Mouse (Mus musculus): Measurements from ENCODE around the gene Iqsec2. TPM values are rescaled to one million over a fixed set of nuclear protein-coding genes. Genes with fewer than 3 reads are reported as not detected.

Gene Iqsec2
- polyA plus RNA-seq, 1 experiment from 2014 or later, result 4.2 TPM

DNA sequence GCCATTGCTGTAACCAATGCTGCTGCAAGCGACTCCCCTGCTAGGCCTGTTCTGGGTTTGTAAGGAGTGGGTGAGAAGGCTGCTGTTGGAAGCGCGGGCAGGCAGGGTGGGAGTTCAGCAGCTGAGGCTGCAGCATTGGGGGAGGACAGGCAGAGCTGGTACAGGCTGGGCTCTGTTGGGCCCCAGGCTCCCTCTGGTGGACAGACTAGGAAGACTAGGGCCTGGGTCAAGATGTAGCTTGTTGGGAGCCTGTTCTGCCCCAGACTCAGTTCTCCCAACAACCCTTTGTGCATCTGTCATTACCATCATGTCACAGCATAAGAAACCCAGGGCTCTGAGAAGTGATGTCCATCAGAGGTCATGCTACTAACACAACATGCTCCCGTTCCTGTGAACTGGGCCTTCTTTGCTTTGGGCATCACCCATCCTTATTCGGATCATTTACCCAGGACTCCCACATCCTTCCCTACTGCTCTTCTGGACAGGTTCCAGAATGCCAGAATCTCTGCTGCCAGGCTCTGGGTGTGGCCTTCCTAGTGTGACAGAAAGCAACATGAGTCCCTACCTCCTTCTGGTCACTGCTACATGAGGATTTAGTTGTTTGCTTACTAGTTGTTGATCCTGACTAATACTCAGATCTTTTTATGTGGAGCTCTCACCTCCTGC lies 3.5 kb downstream of the Iqsec2 start:
- Histone ChIP-seq H3K4me1 (ENCODE audit: control insufficient read depth, insufficient read depth, low read length) (0 out of 2 replicates have a peak, but pooled peaks cover 3% of the 10 kb centered on the region), H3K4me3 (ENCODE audit: low read length) (no peak overlapping the region), H3K9ac (ENCODE audit: low read depth, low read length) (no peak overlapping the region), H3K36me3 (ENCODE audit: control insufficient read depth, insufficient read depth, low read length) (no peaks in the 10 kb centered on the region), H3K4me2 (ENCODE audit: low read depth, low read length) (no peak overlapping the region), H3K9me3 (ENCODE audit: control insufficient read depth, low read length) (no peaks in the 10 kb centered on the region), H3K27me3 (replicated peaks; ENCODE audit: control insufficient read depth, insufficient read depth, low read length) (peaks cover 35% of the 10 kb centered on the region), H3K27ac (ENCODE audit: low read length) (no peak overlapping the region)
- 42% methylated on average over 5 of the region's 5 CpGs for WGBS
- peak; percentile 62 for ATAC-seq

DNA sequence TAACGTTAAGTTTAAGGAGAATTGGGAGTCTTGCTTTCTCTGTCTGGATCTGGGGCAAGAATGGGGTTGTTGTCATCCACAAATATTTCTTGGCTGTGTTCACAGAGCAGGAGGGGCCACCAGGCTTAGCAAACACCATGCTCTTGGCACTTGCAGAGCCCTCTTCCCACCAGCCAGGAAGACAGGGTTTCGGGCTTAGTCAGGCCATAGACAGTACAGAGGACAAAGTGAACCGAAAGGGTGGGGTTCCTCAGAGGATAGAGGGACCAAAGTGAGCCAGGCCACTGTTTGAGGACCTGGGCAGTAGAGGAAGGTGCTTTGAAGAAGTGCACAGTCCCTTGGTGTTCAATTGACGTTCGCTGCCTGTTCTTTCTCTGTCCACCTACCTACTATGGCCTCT lies 4.6 kb downstream of the Iqsec2 start:
- Histone ChIP-seq H3K9me3 (ENCODE audit: control insufficient read depth, low read length) (no peaks in the 10 kb centered on the region), H3K4me1 (ENCODE audit: control insufficient read depth, insufficient read depth, low read length) (0 out of 2 replicates have a peak, but pooled peaks cover 3% of the 10 kb centered on the region), H3K27me3 (replicated peaks; ENCODE audit: control insufficient read depth, insufficient read depth, low read length) (peaks cover 31% of the 10 kb centered on the region), H3K4me2 (ENCODE audit: low read depth, low read length) (no peak overlapping the region), H3K9ac (ENCODE audit: low read depth, low read length) (no peak overlapping the region), H3K27ac (ENCODE audit: low read length) (no peak overlapping the region), H3K36me3 (ENCODE audit: control insufficient read depth, insufficient read depth, low read length) (no peaks in the 10 kb centered on the region), H3K4me3 (ENCODE audit: low read length) (no peak overlapping the region)
- no peak for ATAC-seq
- WGBS, result 75% methylated on average over 5 of the region's 5 CpGs

DNA sequence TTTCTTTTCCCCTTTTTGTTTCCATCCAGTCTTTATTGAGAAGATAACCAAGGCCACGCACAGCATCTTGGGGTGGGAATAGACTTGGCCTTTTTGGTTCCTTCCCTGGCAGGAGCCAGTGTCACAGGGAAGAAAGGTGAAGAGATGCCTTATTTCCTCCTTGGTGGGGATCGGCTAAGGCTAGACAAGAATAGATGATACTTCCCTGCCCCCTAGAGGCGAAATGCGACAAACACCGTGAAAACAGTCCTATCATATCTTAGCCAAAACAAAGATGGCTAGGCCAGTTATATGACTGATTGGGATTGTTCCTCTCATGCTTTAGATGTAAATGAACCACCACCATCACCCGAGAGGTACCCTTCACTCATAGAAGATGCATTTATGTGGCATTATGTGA lies 7.6 kb downstream of the Iqsec2 start:
- 11% methylated on average over 6 of the region's 6 CpGs for WGBS
- no peaks in the 10 kb centered on the region for H3K4me1 ChIP-seq (ENCODE audit: control insufficient read depth, insufficient read depth, low read length)
- H3K27me3 ChIP-seq (replicated peaks; ENCODE audit: control insufficient read depth, insufficient read depth, low read length), result peaks cover 19% of the 10 kb centered on the region; the same call in 1 of the 2 replicates
- no peak overlapping the region for H3K9ac ChIP-seq (ENCODE audit: low read depth, low read length)
- no peaks in the 10 kb centered on the region for H3K9me3 ChIP-seq (ENCODE audit: control insufficient read depth, low read length)
- no peaks in the 10 kb centered on the region for H3K36me3 ChIP-seq (ENCODE audit: control insufficient read depth, insufficient read depth, low read length)
- peak; percentile 56; the same call in 1 of the 2 replicates for ATAC-seq
- no peak overlapping the region for H3K4me2 ChIP-seq (ENCODE audit: low read depth, low read length)
- H3K4me3 ChIP-seq (ENCODE audit: low read length), result no peak overlapping the region
- H3K27ac ChIP-seq (ENCODE audit: low read length), result no peak overlapping the region

DNA sequence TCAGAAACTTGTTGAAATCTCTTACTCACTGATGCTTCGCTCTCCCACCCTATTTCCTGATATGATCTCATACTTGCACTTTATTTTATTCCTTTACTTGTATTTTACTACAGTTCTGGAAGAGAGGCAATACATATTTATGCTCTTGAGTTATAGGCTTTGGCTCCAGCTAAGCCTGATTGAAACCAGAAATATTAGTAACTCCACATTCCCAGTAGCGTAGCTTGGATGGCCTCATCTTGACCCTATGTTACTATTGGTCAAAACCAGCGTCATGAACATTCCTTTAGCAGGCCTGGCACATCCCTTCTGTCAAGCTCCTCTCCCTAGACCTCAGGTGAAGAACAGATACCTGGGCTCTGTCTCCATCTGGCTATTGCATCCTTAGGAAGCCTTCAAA lies 14.2 kb downstream of the Iqsec2 start:
- Histone ChIP-seq H3K9ac (ENCODE audit: low read depth, low read length) (no peak overlapping the region), H3K27ac (ENCODE audit: low read length) (no peak overlapping the region), H3K4me1 (ENCODE audit: control insufficient read depth, insufficient read depth, low read length) (no peaks in the 10 kb centered on the region), H3K36me3 (ENCODE audit: control insufficient read depth, insufficient read depth, low read length) (no peaks in the 10 kb centered on the region), H3K4me2 (ENCODE audit: low read depth, low read length) (no peak overlapping the region), H3K27me3 (replicated peaks; ENCODE audit: control insufficient read depth, insufficient read depth, low read length) (0 out of 2 replicates have a peak, but pooled peaks cover 3% of the 10 kb centered on the region), H3K9me3 (ENCODE audit: control insufficient read depth, low read length) (no peaks in the 10 kb centered on the region), H3K4me3 (ENCODE audit: low read length) (no peak overlapping the region)
- WGBS, result 66% methylated on average over 3 of the region's 3 CpGs
- ATAC-seq, result no peak

DNA sequence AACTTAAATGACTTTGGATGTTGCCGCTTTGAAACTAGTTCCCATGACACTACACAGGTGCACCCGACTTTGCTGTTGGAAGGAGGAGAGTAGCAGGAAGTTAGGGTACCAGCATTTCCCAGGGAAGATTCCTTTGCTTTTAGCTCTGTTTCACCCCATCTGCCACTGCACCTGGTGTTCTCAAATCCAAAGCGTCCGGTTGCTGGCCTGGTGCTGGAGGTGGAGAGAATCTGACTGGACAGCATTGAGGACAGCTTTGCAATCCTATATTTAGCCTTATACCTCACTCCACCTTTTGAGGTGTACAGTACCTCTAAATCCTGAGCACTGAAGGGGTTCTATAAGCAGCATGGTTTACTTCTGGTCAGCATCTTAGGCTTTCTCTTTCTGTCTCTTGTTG lies 17.3 kb downstream of the Iqsec2 start:
- no peak overlapping the region for H3K27ac ChIP-seq (ENCODE audit: low read length)
- no peak for ATAC-seq
- H3K27me3 ChIP-seq (replicated peaks; ENCODE audit: control insufficient read depth, insufficient read depth, low read length), result 0 out of 2 replicates have a peak, but pooled peaks cover 7% of the 10 kb centered on the region
- H3K9ac ChIP-seq (ENCODE audit: low read depth, low read length), result no peak overlapping the region
- no peak overlapping the region for H3K4me3 ChIP-seq (ENCODE audit: low read length)
- H3K9me3 ChIP-seq (ENCODE audit: control insufficient read depth, low read length), result no peaks in the 10 kb centered on the region
- H3K36me3 ChIP-seq (ENCODE audit: control insufficient read depth, insufficient read depth, low read length), result no peaks in the 10 kb centered on the region
- no peak overlapping the region for H3K4me2 ChIP-seq (ENCODE audit: low read depth, low read length)
- 91% methylated on average over 4 of the region's 4 CpGs for WGBS
- no peaks in the 10 kb centered on the region for H3K4me1 ChIP-seq (ENCODE audit: control insufficient read depth, insufficient read depth, low read length)

DNA sequence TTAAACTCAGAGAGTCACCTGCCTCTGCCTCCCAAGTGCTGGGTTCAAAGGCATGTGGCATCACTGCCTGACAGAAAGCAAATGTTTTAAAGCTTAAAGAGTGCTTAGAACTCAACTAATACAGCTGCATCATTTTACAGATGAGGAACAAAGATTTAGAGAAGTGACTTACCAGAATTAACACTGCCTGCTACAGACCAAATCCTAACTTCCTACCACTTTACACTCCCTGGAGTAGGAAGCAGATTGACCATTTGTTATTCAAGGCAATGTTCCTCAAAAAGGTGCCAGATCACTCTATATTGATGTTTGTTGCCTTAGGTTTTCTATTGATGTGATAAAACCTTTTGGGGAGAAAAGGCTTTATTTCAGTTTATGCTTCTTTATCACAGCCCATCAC lies 20.0 kb downstream of the Iqsec2 start:
- H3K27me3 ChIP-seq (replicated peaks; ENCODE audit: control insufficient read depth, insufficient read depth, low read length), result peaks cover 18% of the 10 kb centered on the region
- H3K4me3 ChIP-seq (ENCODE audit: low read length), result no peak overlapping the region
- no peak for ATAC-seq

DNA sequence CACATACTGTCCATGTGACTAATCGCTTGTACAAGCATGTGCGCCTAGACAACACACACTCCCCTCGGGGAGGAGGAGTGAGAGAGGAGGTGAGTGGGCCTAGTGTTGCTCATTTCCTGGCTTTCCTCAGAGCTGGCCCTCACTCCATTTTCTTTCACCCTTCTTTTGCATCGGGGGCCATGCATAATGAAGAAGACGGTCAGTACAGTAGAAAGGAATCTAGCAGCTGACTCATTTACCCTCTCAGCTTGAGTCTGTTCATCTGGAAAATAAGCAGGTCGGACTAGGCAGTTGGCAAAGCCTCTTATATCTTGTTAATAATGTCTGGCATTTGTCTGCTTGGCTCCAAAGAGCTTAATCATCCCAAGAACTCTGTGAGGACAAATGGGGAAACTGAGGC lies 22.1 kb downstream of the Iqsec2 start:
- 85% methylated on average over 6 of the region's 6 CpGs for WGBS
- H3K4me1 ChIP-seq (ENCODE audit: control insufficient read depth, insufficient read depth, low read length), result no peaks in the 10 kb centered on the region; the same call in 1 of the 2 replicates
- H3K9me3 ChIP-seq (ENCODE audit: control insufficient read depth, low read length), result no peaks in the 10 kb centered on the region
- H3K9ac ChIP-seq (ENCODE audit: low read depth, low read length), result no peak overlapping the region
- H3K27ac ChIP-seq (ENCODE audit: low read length), result no peak overlapping the region
- ATAC-seq, result no peak
- no peak overlapping the region for H3K4me3 ChIP-seq (ENCODE audit: low read length)
- no peaks in the 10 kb centered on the region for H3K36me3 ChIP-seq (ENCODE audit: control insufficient read depth, insufficient read depth, low read length)
- no peak overlapping the region for H3K4me2 ChIP-seq (ENCODE audit: low read depth, low read length)
- H3K27me3 ChIP-seq (replicated peaks; ENCODE audit: control insufficient read depth, insufficient read depth, low read length), result peaks cover 22% of the 10 kb centered on the region

More for the DNA sequence above, 20.0 kb downstream of the Iqsec2 start:
- no peaks in the 10 kb centered on the region; the same call in 1 of the 2 replicates for H3K4me1 ChIP-seq (ENCODE audit: control insufficient read depth, insufficient read depth, low read length)
- no peak overlapping the region for H3K4me2 ChIP-seq (ENCODE audit: low read depth, low read length)
- no peaks in the 10 kb centered on the region for H3K9me3 ChIP-seq (ENCODE audit: control insufficient read depth, low read length)
- H3K27ac ChIP-seq (ENCODE audit: low read length), result no peak overlapping the region
- no peak overlapping the region for H3K9ac ChIP-seq (ENCODE audit: low read depth, low read length)
- H3K36me3 ChIP-seq (ENCODE audit: control insufficient read depth, insufficient read depth, low read length), result no peaks in the 10 kb centered on the region

DNA sequence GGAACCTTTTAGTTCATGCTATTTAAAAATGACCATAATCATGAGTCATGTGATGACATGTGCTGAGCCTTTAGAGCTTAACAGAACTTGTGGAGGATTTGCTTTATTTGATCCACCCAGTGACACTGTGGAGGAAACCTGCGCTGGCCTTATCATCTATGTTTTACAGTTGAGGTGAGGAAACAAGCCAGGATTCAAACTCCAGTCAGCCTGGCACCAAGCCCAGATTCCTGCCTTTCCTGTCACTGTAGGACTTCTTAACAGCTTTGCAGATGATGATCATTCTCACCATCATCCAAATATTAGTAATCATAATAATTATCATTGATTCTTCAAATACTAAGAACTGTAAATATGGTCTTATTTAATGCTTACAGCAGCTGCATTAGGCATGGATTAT lies 24.5 kb downstream of the Iqsec2 start:
- Histone ChIP-seq H3K27ac (ENCODE audit: low read length) (no peak overlapping the region), H3K4me3 (ENCODE audit: low read length) (no peak overlapping the region), H3K9me3 (ENCODE audit: control insufficient read depth, low read length) (no peaks in the 10 kb centered on the region), H3K4me2 (ENCODE audit: low read depth, low read length) (no peak overlapping the region), H3K4me1 (ENCODE audit: control insufficient read depth, insufficient read depth, low read length) (no peaks in the 10 kb centered on the region; the same call in 1 of the 2 replicates), H3K36me3 (ENCODE audit: control insufficient read depth, insufficient read depth, low read length) (no peaks in the 10 kb centered on the region), H3K27me3 (replicated peaks; ENCODE audit: control insufficient read depth, insufficient read depth, low read length) (peaks cover 22% of the 10 kb centered on the region), H3K9ac (ENCODE audit: low read depth, low read length) (no peak overlapping the region)
- WGBS, result 33% methylated on average over 1 of the region's 1 CpGs
- peak; percentile 46; the same call in 1 of the 2 replicates for ATAC-seq

DNA sequence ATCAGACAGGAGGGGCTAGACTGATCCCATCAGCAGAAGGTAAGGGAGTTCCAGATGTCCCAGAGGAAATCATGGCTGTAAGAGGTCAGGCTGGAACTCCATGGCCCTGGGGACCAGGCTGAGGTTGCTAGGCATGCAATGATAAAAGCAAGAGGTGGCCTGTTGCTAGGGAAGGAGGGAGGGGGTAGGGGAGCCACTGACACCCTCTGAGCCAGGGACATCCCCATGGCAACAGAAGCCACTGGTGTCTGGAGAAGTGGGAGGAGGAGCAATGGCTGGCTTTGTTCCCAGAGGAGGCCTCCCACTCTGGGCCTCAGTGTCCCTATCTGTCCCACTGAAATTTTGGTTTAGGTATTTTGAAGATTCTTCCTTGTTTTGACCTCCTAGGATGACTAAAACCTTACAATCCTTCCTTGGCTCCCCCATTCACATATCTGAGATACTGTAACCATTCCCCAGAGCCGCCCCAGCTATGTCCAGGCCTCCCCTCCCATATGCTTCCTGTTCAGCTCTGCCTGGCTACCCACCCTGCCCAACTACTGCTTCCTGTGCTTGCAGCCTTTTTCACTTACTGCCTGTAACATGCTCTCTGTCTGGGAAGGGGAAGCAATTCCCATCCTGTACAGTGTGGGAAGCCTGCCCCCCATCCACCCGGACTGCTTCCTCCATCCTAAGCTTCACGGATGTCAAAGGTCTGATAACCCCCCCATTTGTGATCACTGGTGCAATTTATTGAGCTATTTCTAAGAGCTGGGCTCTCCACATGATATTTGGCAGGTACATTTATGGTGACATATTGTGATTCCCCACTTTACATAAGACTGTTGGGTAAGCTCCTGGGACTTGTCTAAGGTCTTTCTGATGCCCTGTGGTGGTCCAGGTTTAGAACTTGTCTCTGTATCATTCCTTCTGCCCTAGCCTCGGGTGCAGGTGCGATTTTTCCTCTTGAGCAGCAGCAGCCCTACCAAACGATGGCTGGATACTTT lies 27.3 kb downstream of the Iqsec2 start:
- H3K27me3 ChIP-seq (replicated peaks; ENCODE audit: control insufficient read depth, insufficient read depth, low read length), result peaks cover 18% of the 10 kb centered on the region
- H3K36me3 ChIP-seq (ENCODE audit: control insufficient read depth, insufficient read depth, low read length), result no peaks in the 10 kb centered on the region
- no peak overlapping the region for H3K9ac ChIP-seq (ENCODE audit: low read depth, low read length)
- H3K27ac ChIP-seq (ENCODE audit: low read length), result no peak overlapping the region
- H3K4me1 ChIP-seq (ENCODE audit: control insufficient read depth, insufficient read depth, low read length), result no peaks in the 10 kb centered on the region; the same call in 1 of the 2 replicates
- H3K4me2 ChIP-seq (ENCODE audit: low read depth, low read length), result no peak overlapping the region
- H3K4me3 ChIP-seq (ENCODE audit: low read length), result no peak overlapping the region
- 0 out of 2 replicates have a peak, but pooled peaks have one; percentile 47 for ATAC-seq
- 73% methylated on average over 6 of the region's 6 CpGs for WGBS
- no peaks in the 10 kb centered on the region for H3K9me3 ChIP-seq (ENCODE audit: control insufficient read depth, low read length)

Data from intestine, embryonic 16.5 days (tissue).